Mouse (Mus musculus): ENCODE results near the gene Tmem56.
A peak's percentile ranks its signal among the peaks of the same experiment; 100 is the strongest.

Gene Tmem56

DNA sequence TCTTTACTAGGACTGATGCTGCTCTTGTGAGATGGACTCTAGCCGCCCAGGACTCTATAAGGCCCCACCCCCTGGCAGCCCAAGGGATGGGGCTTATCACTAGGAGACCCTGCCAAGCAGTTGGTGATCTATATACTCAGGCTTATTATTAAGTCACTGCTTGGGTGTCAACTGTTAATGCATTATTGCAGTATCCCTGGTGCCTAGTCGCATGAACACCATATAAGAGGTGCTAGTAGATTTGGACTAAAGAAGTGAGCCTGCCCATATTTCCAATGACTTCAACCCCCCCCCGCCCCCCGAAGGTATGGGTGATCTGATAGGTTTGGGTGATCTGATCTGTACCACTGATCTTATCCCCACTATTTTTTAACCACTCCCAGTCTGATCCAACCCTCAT, at the start of gene Tmem56:
Gene Tmem56 (minus strand): TSS at position 101 of the 400 bp plus-strand sequence.
- DNase-seq = no peak

DNA sequence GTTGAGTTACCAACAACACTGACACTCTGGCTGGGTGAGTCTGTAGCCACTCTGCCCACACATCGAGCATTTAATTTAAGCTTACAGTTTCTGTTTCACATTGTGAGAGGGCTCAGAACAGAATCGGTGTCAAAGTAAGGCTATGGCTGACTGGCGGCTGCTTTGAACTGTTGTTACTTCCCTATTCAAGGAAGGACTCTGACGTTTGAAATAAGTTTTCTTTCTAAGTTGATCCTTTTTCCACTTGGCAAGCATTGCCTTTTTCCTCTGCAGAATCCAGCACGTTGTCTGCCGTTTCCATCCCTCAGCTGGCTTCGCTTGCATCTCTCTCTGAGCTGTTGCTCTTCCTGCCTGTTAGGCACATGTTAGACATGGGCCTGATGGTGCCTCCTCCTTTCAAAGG, 47.3 kb upstream of the Tmem56 start:
- DNase-seq = no peak

DNA sequence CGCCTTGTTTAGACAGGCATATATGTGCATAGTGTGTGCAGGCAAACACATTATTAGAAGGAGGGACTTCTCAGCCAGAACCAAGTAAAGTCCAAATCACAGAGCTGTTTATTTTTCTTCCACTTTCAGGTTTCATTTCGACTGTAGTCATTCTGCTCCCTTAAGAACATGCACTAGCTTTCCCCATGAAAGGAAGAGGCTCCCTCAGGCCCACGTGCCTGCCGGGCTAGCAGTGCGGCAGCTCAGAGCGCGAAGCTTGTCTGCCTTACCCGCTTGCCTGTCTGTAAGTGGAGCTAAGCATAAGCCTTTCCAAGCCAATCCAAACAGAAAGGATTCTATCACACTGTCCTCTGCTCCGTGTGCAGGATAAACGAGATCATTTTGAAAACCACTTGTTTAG, 46.7 kb upstream of the Tmem56 start:
- DNase-seq = no peak

DNA sequence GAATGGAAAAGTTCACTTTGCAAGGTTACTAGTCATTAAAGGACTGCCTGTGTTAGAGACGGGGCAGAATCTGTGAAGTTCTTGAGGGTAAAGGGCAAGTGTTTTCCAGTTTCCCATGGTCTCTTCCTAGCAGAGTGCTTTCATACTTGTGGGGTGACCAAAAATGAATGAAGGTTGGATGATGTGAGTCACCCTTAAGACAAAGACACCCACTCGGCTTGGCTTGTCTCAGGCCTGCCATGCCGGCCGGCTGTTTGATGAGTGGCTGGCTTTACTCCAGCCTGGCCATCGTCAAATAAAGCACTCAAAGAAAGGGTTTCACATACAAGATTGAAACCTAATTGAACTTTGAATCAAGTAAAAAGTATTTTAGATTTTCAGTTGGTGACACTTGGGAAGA, 44.5 kb upstream of the Tmem56 start:
- DNase-seq = no peak

DNA sequence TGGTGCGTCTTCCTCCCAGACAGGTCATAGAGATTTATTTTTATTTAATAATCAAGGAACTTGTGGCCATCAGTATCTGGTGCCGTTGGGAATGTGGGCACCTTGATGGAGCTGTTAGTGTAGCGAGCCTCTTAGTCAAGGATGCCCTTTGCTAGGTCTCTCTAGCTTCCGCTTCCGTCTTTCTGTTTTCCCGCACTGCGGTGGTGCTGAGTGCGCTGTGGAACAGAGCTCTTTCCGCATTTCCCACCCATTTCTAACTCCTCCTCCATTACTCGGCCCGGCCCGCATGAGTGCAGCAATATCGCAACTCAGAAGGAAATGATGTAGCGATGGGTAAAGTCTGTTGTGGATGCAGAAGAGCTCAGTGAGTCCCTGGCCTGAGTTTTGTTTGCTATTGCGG, 40.5 kb upstream of the Tmem56 start:
- no peak for DNase-seq

DNA sequence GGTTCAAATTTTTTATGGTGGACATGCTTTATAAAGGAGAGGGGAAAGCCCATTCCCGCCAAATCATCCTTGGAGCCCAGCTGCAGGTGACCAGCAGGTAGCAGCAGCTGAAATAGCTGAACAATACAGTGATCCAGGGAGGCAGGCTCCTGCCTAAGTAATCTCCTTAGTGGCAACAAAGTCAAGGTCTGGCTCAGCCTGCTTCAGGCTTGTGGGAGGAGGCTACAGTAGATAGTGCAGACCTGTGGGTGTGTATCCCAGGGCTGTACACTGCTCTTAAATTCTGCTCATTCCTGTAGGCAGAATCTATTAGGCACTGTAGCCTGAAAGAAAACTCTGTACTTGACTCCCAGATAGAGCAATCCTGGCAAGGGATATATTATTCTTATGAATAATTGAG, 38.0 kb upstream of the Tmem56 start:
- no peak for DNase-seq

DNA sequence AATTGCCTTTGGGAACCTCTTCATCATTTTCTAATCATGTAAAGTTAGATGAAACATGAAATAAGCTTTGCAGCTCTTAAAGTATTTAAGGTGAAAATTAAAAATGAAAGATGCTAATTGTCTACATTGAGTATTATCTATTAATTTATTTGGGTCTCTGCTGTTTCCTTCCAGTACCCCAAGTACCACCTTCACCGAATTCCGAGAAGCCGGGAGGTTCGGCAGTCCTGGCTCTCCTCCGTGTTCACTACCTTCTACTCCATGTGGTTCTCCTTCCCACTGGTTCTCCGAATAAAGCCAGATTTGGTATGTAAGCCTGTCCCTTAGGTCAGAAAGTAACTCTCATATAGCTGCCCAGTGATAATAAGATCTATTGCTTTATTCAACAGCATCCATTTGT, 37.0 kb upstream of the Tmem56 start:
- no peak for DNase-seq

DNA sequence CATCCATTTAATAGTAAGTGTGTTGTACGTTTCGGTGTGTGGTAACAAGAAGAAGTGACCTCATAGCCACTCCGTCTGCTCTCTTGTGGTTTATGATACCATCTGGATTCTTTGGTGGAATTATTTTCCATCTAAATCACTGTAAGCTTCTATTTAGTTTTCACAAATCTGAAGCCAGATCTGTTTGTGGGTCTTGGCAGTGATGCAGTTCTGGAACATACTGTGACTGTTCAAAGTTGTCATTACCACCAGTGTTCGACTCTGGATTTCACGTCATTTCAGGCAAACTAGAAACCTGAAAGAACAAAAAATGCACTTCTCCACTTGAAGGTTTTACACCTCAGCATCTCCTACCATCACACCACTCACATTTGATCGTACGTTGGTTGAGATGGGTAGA, 32.6 kb upstream of the Tmem56 start:
- DNase-seq = no peak

DNA sequence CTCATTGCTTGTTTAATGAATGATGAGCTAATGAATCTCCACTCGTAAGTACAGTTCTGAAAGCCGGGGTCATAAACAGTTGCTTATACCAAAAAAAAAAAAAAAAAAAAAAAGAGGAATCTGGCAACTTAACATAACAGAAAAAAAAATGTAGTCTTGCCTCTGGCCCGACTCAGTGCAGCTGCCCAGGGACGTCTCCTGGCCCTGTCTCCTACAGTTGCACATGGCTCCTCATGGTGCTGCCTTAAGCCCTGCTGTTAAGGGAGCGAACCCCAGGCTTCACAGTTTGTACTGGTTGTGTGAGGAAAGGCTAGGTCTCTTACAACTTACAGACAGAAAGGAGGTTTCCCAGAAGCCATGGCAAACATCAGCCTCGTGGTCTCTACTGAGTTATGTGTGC, 31.3 kb upstream of the Tmem56 start:
- DNase-seq = no peak

DNA sequence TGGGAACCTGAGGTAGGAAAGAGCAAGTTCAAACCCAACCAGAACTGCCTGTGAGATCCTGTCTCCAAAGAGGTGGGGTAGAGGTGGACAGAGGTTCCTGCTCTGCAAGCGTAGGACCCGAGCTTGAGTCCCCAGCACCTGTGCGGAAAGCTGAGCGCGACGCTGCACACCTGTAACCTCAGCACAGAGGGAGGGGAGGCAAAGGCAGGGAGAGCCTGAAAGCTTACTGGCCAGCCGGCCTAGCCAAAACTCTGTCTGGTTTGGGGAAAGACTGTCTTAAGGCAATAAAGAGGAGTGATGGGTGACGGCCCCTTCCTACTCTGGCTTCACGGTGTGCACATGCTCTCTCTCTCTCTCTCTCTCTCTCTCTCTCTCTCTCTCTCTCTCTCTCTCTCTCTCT, 30.1 kb upstream of the Tmem56 start:
- DNase-seq = no peak

DNA sequence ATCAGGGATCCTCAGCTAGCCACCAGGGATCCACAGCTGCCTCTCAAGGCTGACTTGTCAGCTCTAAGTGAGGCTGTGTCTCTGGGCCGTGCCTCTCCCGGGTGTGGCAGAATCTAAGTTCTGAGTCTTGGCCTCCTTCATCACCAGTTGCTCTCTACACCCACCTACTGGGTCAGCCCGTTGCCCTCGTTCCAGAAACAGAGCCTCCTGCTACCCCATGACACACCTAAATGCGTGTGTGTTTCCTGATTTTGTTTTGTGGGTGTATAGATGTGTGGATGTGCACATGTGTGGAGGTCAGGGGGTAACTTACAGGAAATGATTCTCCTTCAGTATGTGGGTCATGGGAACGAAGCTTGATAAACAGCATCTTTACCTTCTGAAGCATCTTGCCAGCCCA, 29.5 kb upstream of the Tmem56 start:
- DNase-seq = no peak

DNA sequence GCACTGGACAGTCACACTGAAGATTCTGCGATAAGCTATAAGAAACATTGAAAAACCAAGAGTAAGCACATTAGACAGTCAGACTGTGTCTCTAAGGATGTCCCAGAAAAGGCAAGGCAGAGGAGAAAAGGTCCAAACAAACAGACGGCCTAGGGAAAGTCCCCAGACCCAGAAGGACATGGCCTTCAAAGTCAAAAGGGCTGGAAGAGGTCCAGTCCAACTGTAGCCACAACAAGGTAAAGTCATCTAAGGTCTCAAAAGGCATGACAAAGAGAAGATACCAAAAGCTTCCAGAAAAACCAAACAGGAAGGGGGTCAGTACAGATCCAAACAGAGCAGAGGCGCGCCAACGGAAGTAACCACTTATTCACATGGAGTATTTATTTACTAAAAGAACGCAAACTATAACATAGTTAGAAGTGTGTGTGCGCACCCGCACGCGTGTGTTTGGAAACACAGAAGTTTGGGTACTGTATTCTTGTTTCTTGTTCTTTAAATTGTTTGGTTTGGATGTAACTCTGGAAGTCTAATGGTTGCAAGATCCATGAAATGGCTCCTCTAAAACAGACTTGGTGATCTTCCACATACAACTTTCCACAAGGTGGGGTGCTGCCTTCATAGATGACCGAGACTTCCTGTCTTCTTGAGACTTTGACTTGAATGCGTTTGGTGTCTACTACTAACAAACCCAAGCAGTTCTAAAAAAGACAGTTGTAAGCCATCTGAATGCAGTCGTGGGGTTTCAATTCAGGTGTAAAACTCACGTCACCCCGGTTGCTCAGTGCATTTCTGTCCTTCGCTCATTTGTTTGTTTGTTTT, 27.2 kb upstream of the Tmem56 start:
- no peak for DNase-seq

DNA sequence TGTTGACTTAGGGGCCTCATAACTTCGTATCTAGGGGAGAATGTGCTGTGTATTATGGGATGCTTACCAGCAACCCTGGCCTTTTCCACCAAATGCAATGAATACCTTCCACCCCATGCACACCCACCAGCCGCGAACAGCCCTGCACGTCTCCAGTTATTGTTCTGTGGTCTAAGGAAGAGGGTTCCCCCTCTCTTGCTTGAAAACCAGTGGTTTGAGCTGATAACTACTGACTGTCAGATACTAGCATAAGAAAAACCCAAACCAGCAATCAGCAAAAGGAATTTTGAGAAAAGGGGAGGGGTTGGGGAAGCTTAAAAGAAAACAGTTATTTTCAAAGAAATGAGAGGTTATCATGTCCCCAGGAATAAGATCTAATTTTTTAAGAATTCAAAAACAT, 26.5 kb upstream of the Tmem56 start:
- DNase-seq = no peak

DNA sequence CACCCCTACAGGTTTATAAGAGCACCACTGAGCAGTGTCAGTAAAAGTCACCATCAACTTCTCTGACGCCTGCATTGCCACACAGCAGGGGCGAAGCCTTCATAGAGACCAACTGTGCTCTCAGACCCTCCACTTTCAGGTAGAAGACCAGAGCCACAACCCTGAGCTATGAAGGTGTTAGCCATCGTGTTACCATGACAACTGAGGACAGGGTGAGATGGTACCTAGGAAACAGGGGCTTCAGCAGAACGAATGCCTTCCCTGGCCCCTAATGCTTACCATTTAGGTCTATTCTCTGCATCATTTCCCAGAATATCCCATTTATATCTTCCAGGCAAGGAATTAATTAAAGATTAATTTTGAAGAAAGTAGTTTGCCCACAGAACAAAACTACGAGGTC, 26.0 kb upstream of the Tmem56 start:
- no peak for DNase-seq

DNA sequence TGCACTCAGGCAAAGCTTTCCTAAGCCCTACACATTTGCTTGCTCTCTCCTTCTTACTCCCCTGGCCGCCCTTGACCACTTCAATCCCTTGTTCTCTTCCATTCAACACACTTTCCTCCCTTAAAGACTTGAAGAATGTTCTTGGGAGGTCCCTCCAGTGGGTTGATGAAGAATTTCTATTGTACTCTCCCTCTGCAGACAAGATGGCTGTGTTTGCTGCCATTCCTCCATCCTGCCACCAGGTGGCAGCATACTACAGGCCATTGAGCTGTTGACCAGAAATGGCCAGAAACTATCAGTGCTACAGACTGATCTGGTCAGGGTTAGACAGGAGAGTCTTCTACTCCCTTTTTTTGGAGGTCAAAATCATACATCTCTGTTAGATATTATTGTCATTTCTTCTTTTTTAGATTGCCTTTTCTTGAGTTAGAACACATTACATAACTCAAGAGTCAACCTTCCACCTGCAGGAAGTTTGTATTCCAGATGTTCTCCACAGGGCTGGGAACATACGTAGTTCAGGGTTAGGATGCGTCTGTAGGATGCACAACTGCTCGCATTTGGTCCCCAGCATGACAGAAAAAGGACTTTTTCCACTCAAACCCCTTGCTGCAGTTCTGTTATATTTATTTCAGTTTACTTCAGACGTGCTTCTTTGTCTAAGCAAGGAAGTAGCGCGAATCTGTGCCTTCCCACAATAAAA, 24.8 kb upstream of the Tmem56 start:
- DNase-seq = peak; percentile 70

DNA sequence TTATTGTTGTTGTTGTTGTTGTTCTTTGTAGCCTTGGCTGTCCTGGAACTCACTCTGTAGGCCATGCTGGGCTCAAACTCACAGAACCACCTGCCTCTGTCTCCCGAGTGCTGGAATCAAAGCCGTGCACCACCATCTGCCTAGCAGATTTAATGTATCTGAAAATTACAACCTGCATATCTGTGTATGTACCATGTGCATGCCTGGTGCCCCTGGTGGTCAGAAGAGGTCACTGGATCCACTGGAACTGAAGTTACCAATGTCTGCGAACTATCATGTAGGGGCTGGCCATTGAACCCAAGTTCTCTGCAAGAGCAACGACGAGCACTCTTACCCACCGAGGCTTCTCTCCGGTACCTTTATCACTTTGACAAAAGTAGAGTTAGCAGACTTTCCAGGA, 23.7 kb upstream of the Tmem56 start:
- DNase-seq = no peak

DNA sequence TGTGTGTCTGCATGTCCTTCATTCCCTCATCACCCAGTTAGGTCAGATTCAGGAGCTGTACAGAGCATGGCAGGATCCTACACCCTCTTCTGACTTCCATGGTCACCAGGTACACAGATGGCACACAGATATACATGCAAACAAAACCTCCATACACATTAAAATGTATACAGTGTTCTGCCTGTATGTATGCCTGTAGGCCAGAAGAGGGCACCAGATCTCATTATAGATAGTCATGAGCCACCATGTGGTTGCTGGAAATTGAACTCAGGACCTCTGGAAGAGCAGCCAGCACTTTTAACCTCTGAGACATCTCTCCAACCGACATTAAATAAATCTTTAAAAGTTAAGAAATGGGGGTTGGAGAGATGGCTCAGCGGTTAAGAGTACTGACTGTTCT, 11.3 kb upstream of the Tmem56 start:
- no peak for DNase-seq

DNA sequence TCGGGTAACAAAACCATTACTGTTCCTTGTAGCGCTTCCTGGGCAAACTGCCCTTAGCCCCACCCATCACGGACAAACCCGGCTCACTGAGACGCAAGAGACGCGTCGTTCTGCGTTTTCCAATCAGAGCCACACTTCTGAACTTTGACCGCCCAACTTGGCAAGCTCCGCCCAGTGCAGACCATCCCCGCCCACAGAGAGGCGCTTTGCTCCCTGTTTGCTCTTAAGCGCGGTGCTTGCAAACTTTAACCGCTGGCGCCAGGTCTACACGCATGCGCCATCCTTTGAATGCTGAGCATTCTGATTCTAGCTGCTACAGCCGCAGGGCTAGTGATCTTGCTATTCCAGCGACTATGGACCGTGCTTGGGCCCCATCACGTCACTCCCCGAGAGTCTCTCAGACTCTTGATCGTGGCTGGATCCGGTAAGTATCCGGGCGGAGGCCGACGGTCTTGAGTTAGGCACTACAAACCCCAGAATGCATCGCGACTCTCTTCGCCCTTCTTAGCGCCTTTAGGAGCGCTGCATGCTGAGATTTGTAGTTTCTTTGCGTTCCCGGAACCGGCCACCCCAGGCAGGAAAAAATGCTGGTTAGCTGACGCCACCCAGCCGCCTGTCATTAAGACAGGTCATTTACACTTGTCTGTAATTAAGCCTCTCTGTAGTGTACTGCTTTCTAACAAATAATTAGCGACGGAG, 8.8 kb upstream of the Tmem56 start, which contains the start of gene Alg14:
Gene Alg14 (plus strand): TSS at position 214 of the 699 bp plus-strand sequence.
- DNase-seq = peak; percentile 96

DNA sequence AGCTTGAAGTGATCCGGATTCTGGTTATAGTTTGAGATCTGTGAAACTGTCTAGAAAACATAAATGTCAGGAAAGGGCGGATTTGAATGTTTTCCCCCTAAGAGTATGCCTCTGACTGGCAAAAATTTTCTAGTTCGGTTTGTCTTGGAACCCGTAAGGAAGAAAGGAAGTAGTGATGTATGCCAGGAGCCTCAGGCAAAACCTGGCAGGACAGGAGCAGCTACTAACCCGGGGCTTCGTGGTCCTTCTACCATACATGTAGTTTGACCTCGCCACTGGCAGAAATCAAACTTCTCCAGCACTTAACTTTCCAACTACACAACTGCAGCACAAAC, 8.3 kb upstream of the Tmem56 start:
- DNase-seq = no peak

DNA sequence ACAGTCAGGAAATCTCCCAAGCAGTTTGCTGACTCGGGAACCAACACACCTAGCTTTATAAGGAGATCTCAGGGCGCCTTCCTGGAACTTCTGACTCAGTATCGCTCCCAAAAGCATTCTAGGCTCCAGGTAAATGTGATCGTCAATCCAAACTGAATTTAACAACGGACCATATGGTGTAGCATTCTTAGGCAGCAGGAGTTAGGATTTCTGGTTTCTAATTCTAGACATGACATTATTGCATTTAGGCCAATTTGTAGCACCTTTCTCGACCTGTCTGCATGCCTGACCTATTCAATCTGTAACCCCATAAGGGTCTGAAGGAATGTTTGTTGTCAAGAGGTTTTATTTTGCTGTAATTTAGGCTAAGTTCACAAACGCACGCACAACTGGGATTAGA, 7.8 kb upstream of the Tmem56 start:
- no peak for DNase-seq

DNA sequence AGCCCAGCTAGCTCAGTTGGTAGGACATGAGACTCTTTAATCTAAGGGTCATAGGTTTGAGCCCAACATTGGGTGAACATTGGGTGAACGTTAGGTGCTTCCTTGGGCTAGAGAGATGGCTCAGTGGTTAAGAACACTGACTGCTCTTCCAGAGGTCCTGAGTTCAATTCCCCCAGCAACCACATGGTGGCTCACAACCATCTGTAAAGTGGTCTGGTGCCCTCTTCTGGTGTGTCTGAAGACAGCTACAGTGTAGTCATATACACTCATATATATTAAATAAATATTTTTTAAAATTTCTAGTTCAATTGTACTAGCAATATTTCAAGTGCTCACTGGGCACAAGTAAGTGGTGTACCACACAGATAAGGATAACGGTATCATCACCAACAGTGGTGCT, 4.3 kb upstream of the Tmem56 start:
- DNase-seq = no peak

DNA sequence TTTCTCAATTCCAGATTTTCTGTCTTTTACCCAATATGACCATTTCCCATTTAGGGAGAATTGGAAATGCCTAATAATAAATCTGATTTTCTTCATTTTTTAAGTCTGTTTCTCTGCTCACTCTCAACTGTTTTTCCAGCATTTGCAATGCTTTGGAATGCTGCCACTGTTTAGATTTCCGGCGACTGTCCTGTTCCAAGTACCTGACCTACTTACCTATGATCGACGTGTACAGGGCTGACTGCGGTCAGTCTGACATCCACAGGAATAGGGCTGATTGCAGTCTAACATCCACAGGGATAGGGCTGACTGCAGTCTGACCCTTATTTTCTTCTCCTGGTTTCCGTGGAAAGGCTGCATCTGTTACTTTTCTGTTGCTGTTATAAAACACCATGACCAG, 2.3 kb upstream of the Tmem56 start:
- no peak for DNase-seq

DNA sequence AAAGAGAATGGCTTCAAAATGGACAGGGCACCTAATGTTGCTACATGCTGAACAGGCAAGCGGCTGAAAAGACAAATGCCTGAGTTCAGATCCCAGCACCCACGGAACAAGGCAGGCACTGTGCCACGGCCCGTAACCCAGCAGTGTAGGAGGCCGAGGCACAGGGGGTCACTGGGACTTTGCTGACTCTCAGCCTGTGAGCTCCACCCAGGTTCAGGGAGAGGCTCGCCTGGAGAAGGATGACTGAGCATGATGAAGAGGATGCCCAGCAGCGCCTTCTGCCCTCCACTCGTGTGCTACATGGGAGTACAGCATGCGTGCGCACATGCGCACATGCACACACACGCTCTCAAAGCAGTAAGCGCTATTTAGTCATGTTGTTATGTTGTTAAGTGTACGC, 3.2 kb downstream of the Tmem56 start:
- DNase-seq = no peak

DNA sequence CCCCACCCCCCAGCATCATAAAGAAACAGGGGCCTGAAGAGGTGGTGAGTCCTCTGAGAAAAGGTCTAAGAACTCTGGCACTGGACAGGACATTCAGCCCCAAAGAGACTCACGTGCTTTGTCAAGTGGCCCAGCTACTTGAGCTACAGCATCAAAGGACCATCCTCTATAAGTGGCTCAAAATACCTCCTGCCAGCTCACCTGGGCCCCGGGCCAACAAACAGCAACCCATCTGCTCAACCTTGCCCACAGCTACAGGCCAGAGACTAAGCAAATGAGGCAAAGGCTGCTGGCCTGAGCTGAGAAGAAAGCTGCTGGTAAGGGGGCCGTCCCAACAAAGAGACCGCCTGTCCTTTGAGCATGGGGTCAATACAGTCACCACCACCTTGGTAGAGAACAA, 5.3 kb downstream of the Tmem56 start:
- DNase-seq = no peak
